Mouse (Mus musculus) lung, postnatal 0 days (tissue): Measurements from ENCODE around the gene Plppr3.

Experiments
- CTCF ChIP-seq: IDR thresholded peaks from 2 replicates; pipeline ENCODE4 v1.5.1; 2016; ENCODE audit warnings: antibody characterized with exemption, mild to moderate bottlenecking
- EP300 ChIP-seq: IDR thresholded peaks from 2 replicates; pipeline ENCODE4 v1.6.1; 2016; ENCODE audit warnings: antibody characterized with exemption, mild to moderate bottlenecking, control low read depth

DNA sequence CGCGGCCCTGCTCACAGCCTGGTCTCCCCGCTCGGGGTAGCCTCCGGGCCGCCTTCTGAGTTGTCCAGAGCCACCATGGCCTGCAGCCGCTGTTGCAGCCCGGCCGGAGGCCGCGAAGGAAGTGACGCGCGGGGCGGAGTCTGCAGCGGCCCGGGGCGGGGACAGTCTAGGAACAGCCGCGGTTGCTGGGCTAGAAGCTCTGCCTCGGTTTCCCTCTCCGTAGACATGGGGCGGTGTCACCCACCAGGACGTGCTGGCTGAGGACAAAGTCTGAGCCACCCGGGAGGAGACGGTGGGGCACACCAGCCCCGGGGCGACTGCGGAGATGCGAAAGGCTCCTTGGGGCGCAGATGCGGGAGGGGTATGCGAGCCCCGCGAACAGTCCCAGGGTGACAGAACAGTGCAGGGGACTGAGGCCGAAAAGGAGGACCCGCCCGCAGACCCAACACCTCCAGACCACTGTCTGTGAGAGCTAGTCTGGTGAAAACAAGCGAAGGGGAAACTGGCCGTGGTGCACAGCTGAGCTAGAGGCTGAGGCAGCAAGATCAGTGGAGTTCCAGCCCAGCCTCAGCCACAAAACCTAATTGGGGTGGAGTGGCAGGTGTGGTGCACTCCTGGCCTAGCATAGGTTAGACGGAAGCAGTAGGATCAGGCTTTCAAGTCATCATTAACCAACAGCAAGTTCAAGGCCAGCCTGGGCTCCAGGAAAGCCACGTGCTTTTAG lies 42.5 kb upstream of the Plppr3 start, which contains the start of gene Kiss1r:
- no peak for TF ChIP-seq CTCF
- no peak for TF ChIP-seq EP300
